Mouse (Mus musculus) forebrain, embryonic 16.5 days (tissue): ENCODE results near the gene Alcam. TPM values are rescaled to one million over a fixed set of nuclear protein-coding genes. Genes with fewer than 3 reads are reported as not detected.

Experiments
- ATAC-seq: fragments of 200-750 bp; cut with Nextera tagmentation; 2 replicates; pipeline ENCODE4 v1.8.0; 2017; ENCODE audit warnings: mild to moderate bottlenecking, moderate library complexity
- H3K27ac ChIP-seq: fragments of 300-500 bp; sonication (generic); 2 replicates; pipeline ENCODE4 v1.5.1; 2014; ENCODE audit warnings: low read length, control low read depth
- H3K27me3 ChIP-seq: fragments of 300-500 bp; sonication (generic); replicated peaks from 2 replicates; pipeline ENCODE4 v1.6.1; 2014; ENCODE audit warnings: low read length; ENCODE audit not compliant: control insufficient read depth, insufficient read depth
- H3K36me3 ChIP-seq: fragments of 300-500 bp; sonication (generic); 2 replicates; pipeline ENCODE4 v1.6.1; 2014; ENCODE audit not compliant: control insufficient read depth, insufficient read depth
- H3K4me1 ChIP-seq: fragments of 300-500 bp; sonication (generic); replicated peaks from 2 replicates; pipeline ENCODE4 v1.6.1; 2014; ENCODE audit warnings: low read length; ENCODE audit not compliant: control insufficient read depth, insufficient read depth
- H3K4me2 ChIP-seq: fragments of 300-500 bp; sonication (generic); 2 replicates; pipeline ENCODE4 v1.6.1; 2014; ENCODE audit warnings: mild to moderate bottlenecking, low read length, control low read depth
- H3K4me3 ChIP-seq: fragments of 300-500 bp; sonication (generic); replicated peaks from 2 replicates; pipeline ENCODE4 v1.5.1; 2014; ENCODE audit warnings: mild to moderate bottlenecking, low read length, control low read depth
- H3K9ac ChIP-seq: fragments of 300-500 bp; sonication (generic); replicated peaks from 2 replicates; pipeline ENCODE4 v1.6.1; 2014; ENCODE audit warnings: low read depth, low read length, control low read depth
- H3K9me3 ChIP-seq: fragments of 300-500 bp; sonication (generic); 2 replicates; pipeline ENCODE4 v1.6.1; 2016; ENCODE audit warnings: low read length; ENCODE audit not compliant: control insufficient read depth
- WGBS: fragments of 180-500 bp; shearing (Covaris S2); extraction: QIAGEN DNeasy Blood & Tissue Kit; methylation state at CpG from one replicate; pipeline ENCODE4 v1.1.7; 2014; 5-methylcytosine and 5-hydroxymethylcytosine counted together
- polyA plus RNA-seq: library from polyadenylated mRNA; unstranded; fragments of >200 nt; fragmentation: Nextera tagmentation; extraction: Ambion mirVana; gene quantifications from 2 replicates; pipeline ENCODE4 v1.2.1, GENCODE M21; 2015

Gene Alcam
- polyA plus RNA-seq, 1 experiment from 2014 or later: 32.4 TPM

DNA sequence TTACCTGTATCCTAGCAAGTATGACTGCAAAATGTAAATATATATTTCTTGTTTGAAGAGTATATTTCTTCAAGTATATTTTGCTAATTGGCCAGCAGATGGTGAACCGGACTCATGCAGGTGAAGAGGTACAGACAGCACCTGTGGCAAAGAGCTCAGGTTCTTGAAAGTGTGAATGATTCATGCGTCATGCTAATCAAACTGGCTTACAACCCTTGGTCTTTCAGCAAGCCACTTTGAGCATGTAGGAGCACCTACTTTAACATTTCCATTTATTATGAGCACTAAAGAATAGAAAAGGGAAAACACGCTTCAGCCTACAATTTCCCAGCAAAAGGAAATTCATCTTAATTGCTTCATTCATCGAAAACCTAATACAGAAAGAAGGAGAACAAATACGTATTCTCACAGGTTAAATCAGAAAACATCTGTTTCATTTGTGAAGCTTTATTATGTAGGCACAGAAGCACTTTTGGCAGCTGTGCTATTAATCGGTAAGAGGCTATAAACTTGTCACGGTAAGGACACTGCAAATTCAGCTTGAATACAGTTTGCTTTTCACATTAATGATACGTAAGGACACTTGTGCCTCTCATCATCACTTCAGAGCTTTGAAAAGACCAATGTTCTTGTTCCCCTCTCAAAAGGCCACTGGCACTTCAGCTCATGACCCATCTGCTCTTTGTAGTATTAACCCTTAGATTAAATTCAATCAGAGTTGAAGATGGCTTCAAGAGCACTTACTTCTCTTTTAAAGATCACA, 242.8 kb downstream of the Alcam start:
- 71% methylated on average over 8 of the region's 8 CpGs for WGBS
- H3K27me3 ChIP-seq: no peaks in the 10 kb centered on the region
- no peak for ATAC-seq
- no peaks in the 10 kb centered on the region for H3K9me3 ChIP-seq
- H3K27ac ChIP-seq: no peak overlapping the region
- 0 out of 2 replicates have a peak, but pooled peaks cover 2% of the 10 kb centered on the region for H3K36me3 ChIP-seq
- no peak overlapping the region for H3K9ac ChIP-seq
- no peak overlapping the region for H3K4me2 ChIP-seq
- no peaks in the 10 kb centered on the region for H3K4me1 ChIP-seq
- no peak overlapping the region for H3K4me3 ChIP-seq

DNA sequence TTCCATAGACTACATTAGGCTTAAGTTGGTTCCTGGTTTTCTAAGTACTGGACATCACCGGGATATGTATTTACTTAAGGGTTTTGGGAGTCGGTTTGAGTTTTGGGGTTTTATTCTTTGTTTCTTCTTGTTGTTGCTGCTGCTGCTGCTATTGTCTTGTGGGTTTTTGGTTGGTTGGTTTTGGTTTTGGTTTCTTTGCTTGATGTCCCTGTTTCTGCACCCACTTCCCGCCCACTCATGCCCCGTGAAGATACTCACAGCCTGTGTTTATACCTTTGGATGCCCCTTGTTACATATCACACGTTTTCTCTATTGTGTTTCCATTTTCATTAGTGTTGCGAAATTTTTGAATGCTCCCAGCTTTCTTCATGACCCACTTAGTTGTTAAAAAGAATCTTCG, 253.8 kb downstream of the Alcam start:
- Histone ChIP-seq H3K27ac (no peak overlapping the region), H3K27me3 (no peaks in the 10 kb centered on the region), H3K9me3 (no peaks in the 10 kb centered on the region), H3K9ac (no peak overlapping the region), H3K4me3 (no peak overlapping the region), H3K4me2 (no peak overlapping the region), H3K36me3 (peaks cover 6% of the 10 kb centered on the region; the same call in 1 of the 2 replicates), H3K4me1 (no peaks in the 10 kb centered on the region)
- ATAC-seq: no peak
- WGBS: 91% methylated on average over 7 of the region's 7 CpGs
